Mouse (Mus musculus): ENCODE measurements at regions not wholly inside any gene's neighbourhood (a gene's known extent, or its start where the extent isn't known, plus 50 kb on each side); places are given as distances from the start of the nearest gene placed in this dataset.

DNA sequence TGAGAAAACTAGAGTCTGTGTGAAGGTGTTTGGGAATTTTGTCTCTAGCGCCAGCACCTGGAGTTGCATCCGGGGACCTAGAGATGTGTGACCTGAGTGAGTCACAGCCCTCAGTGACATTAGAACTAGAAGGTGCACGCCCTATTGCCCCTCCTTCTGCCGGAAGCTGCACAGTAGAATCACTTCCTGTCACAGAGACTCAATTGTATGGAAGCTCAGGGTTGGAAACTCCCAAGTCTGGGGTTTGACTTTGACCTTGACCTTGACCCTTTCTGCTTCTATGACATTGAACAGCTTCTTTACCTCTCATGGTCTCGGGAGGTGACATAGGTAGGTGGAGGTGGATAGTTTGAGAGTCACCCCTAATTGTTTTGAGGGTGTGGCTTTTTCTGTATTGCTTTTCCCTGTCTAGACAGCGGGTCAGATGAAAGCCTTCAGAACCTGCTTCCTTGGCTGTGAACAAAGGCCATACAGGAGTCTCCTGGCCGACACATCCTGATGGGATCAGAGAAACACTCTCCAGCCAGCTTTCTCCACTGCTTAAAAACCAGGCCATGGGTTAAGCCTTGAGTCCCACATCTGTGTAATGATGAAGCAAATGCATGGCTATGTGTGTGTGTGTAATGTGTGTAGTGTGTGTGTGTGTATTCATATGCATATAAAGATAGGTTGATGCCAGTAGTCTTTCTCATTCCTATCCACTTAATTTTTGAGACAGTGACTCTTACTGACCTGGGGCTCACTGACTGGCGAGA lies 328.7 kb downstream of the Gm45692 start:
- DNase-seq, result no peak

- DNase-seq, result no peak
Measured at GRCm38 (mm10) chr8:26449291-26449690, 330.0 kb downstream of the Gm45692 start.

DNA sequence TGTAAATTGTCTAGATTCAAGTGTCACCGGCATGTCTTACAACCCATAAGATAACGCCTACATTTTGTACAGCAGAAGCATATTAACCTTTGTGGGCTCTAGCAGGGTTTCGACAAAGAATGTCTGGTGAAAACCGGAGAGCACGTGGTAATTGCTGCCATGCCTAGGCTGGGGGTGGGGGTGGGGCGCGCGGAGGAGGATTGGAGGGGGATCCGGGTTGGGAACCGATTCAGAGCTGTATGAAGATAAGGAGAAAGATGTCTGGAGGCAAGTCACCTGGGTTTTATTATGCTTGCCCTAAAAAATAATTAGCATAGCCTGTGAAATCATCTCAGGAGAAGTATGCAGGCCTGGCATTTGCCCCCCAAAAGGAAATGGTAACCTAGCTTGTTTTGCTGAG lies 331.2 kb downstream of the Gm45692 start:
- DNase-seq, result no peak

GRCm38 (mm10) chr8:26452976-26453573 lies 333.7 kb downstream of the Gm45692 start:
- no peak for DNase-seq

DNA sequence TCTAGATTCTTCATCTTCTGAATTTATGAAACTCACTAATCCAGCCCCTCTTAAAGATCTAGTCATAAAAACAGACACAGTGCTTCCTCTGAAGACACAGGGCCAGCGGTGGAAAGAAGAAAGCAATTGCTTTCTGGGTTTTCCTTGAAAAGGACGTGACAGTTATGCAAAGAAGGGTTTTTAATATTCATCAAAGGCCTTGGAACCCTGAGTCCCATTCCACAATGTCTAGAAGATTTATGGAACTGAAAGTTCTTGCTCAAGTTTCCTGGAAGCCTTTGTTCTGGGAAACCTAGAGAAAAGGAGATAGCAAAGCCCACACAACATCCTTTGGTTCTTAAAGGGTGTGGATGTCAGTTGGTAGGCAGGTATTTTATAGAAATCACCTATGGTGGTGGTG lies 346.0 kb downstream of the Gm45692 start:
- no peak for DNase-seq

- DNase-seq, result no peak
Measured at GRCm38 (mm10) chr8:26468441-26468840, 349.1 kb downstream of the Gm45692 start.

DNA sequence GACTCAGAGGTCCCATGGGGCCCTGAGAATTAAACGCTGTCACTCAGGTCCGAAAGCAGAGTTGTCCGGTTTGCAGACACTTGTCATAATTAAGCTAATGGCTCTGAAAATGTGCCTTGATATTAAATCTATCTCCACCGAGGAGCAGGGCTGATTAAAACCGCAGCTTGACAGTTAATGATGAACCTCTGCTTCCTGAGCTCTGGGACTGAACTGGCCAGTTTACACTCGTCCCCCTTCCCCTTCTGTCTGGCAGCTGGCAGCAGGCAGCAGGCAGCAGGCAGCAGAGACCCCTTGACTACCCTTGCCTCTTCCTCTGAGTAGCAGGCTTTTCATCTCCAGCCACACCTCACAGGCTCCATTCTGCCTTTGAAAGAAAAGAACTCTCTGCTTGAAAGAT lies 350.4 kb downstream of the Gm45692 start:
- DNase-seq, result no peak

DNA sequence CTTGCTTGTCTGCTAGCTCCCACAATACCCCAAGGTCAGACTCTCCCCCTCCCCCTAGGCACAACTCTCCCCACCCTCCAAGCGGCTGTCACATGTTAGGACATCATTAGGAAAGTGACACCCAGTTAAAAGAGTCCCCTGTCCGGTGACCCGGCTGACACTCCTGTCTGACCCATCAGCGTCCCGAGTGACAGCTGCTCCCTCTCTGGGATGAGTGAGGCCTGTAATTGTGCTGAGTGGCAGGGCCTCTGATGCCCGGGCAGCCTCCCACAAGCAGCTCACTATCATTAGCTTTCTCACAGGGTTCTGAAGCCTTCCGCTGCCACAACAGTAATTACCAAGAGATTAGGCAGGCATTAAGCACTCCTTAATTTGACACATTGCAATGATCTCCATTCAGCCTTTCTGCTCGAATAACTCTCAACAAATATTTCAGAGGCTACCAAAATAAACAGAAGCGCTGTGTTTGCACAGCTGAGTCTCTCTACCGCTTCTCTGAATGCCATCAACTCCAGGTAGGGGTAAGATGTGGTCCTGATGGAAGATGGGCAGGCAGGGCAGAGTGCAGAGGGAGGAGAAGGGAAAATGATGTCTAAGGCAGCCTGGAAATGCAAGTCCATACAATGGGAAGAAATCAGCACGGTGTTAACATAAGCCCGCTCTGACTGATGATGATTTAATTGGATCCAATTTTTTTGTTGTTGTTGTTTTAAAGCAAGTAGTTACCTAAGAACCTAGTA lies 352.6 kb downstream of the Gm45692 start:
- DNase-seq, result no peak

- DNase-seq, result no peak
Measured at GRCm38 (mm10) chr8:26484749-26485148, 365.4 kb downstream of the Gm45692 start.

- no peak for DNase-seq
Measured at GRCm38 (mm10) chr8:26487866-26488265, 368.5 kb downstream of the Gm45692 start.

GRCm38 (mm10) chr8:26488590-26488989 lies 369.3 kb downstream of the Gm45692 start:
- no peak for DNase-seq

DNA sequence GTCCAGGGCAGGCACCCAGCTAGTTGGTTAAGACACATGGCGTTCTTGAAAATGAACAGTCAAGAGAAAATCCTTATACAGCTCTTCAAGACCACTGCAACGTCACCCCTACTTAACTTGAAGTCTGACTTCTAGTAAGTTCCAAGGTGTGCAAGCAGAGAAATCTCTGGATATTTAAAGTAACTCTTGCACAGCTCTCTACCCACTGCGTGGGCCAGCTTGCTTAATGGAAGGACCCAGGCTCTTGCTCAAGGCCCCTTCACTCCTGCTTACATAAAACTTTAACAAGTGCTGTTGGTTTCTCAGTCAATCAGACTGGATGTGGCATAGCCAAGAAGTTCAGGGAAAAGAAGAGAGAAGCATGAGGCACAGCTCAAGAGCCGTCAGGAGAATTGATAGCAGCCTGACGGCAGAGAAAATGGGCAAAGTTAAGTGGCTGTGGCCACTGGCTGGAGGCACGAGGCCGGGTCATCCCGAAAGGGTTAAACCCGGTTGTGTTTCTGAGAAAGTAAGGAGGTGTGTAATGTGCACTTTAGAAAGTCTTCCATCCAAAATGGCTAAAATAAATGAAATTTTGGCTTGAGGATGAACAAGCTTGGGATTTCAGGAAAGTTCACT lies 382.0 kb downstream of the Gm45692 start:
- no peak for DNase-seq

DNA sequence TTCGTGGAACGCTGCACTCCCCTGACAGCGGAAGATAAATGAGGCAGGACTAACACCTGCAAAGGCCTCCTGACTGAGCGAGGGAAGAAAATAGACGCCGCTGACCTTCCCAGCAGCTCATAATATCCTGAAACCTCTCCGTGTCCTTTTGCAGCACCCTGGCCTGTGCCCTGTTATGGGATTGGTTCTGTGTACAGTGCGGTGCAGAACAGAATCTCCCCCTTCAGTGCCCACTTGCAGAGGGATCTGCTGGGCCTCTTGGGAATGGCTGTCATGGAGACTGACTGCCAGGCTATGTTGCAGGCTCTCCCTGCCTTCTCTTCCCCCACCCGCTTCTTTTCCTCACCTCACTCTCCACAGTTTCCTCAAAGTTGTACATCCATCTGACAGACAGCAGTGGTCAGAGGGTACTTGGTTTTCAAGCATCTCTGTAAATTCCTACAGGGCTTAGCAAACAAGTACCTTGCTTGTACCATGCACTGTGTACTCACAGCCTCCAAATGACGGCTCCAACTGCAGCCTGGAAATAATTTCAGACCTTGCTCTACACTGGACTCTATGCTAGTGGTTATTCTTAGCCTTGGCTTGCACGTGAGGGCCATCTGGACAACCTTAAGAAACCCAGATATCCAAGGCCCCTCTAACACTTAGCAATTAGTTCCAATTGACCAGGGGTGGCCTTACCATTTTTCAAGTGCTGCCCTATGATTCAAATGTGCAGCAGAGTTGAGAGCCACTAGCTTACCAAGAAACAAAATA lies 382.7 kb downstream of the Gm45692 start:
- no peak for DNase-seq

DNA sequence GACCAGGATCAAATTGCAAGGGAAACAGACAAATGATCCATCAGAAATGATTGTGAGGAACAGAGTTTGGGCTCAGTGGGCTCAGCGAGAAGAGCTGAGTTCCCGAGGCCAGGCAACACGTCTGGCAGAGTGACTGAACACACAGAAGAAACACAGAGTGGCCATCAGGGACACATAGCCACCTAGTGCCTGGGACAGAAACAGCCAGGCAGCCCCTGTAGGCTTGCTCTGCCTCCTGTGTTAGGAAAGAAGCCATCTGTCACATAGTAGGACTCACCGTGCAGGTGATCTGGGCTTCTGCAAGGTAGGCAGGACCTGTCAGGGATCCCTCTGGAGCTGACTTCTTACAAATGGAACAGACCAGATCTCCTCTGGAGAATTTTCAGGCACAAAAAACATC lies 383.4 kb downstream of the Gm45692 start:
- no peak for DNase-seq

DNA sequence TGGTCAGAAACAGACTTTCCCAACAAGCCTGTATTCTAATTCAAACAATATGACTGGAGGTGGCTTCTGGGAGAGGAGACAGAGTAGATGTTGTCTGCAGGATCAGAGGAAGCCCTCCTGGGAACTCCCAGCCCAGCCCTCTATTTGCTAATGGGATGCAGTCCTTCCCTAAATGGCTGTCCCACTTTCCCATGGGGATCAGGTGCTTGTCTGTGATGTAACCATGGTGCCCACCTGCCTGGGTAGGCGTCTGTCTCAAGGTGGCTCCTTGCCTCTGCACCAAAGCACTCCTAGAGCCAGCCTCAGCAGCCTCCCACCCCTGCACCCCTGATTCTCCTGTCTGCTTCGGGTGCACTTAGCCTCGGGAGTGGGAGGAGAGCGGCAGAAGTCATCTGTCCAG lies 384.6 kb downstream of the Gm45692 start:
- DNase-seq, result no peak

- DNase-seq, result no peak
Measured at GRCm38 (mm10) chr8:26504319-26505035, 385.1 kb downstream of the Gm45692 start.

- no peak for DNase-seq
Measured at GRCm38 (mm10) chr8:26507611-26508070, 388.3 kb downstream of the Gm45692 start.

- no peak for DNase-seq
Measured at GRCm38 (mm10) chr8:26509254-26509653, 389.9 kb downstream of the Gm45692 start.

DNA sequence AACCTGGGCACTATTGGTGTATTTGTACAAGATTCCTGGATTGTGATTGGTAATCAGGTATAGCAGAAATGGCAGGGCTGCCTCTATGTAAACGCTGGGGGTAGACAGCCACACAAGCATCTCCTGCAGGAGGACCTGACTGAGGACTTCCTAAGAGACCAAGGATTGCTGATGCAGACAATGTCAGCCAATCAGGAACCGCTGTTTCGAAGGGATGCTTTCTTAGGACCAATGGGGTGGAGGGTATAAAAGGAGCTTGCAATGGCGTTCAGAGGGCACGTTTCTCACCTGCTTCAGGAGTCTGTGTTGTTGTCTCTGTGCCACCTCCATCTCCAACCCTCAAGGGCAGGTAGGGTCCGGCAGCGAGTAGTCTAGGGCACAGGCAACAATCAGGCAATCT lies 393.7 kb downstream of the Gm45692 start:
- DNase-seq, result no peak

GRCm38 (mm10) chr8:26524237-26524636 lies 404.9 kb downstream of the Gm45692 start:
- DNase-seq, result no peak

DNA sequence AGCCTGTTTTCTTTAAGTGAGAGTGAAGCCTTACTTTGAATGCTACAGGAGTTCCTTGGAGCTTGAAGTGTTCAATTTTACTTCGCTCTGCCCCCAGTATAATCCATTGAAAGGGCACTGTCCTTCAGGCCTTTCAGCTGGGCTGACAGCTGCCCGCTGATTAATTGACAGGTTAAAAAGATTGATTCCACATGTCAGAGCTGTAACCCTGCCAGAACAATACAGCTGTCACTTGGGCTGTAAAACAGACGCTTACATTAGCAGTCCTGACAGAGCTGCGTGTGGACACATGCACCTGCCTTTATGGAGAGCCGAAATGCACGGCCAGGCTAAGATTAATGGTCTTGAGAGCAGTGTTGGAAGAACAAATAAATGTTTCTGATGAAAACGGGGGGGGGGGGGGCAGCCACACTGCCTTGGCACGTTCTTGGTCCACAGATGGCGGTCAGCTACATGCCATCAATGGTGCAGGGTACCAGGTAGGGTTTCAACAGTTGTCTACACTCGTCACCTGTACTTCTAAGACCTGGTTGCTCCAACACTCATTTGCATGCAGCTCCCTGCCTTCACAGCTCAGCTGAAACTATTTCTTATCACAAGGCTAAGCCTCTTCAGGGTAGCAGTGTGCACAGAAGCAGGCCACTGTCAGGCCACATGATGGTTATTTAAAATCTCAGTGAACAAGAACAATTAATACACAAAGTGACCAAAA lies 407.3 kb downstream of the Gm45692 start:
- no peak for DNase-seq

All from cerebellum, adult 11 months (tissue).